Mouse (Mus musculus): ENCODE data around the gene Rab3b.

GRCm38 (mm10) chr4:108903346-108903745, 24.5 kb downstream of the Rab3b start:
- TF ChIP-seq POLR2A (IDR thresholded peaks at IDR 0.05; ENCODE audit: extremely low read depth, insufficient read depth, low read length): no peak
- TF ChIP-seq CTCF (IDR thresholded peaks at IDR 0.05; ENCODE audit: low read depth, low read length): no peak
